Mouse (Mus musculus) kidney, adult 2 months (tissue): ENCODE measurements around the gene Was.

Experiments
- CTCF ChIP-seq: fragments of 200-500 bp; conservative IDR thresholded peaks from 2 replicates; pipeline ENCODE4 v1.5.1; 2011; ENCODE audit warnings: low read depth, mild to moderate bottlenecking, control low read depth, low read length, moderate library complexity, mixed read lengths; ENCODE audit not compliant: insufficient read depth, insufficient read length
- POLR2A ChIP-seq: fragments of 200-500 bp; IDR thresholded peaks from one replicate; pipeline ENCODE4 v1.6.1; 2011; ENCODE audit warnings: low read depth, low read length, control low read depth

DNA sequence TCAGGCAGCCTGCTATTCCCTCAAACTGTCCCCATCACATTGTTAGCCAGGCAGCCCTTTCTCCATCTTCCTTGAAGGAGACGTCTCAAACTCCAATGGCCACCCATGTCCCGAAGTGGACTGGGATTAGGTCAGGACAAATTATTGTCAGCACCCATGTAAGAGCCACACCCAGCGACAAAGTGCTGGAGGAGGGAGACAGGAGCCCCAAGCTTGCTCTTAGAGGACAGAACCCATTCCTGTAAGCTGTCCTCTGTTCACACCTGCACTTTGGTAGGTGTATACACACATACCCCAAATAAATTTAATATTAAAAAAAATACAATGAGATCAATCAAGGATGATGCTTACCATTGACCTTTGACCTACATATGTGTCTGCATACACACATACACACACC lies 15.2 kb downstream of the Was start:
- TF ChIP-seq CTCF, result no peak
- TF ChIP-seq POLR2A, result no peak
